Mouse (Mus musculus) kidney, adult 2 months (tissue): Measurements from ENCODE around the gene Gna15. TPM values are rescaled to one million over a fixed set of nuclear protein-coding genes. Genes with fewer than 3 reads are reported as not detected.

Source experiments
- DNase-seq: peaks from one replicate; pipeline ENCODE4 v3.0.0; 2021
- H3K27ac ChIP-seq: fragments of 200-500 bp; 2 replicates; pipeline ENCODE4 v1.5.1; 2012; ENCODE audit warnings: low read depth, low read length, control low read depth, inconsistent platforms; ENCODE audit not compliant: insufficient read depth
- H3K27me3 ChIP-seq: fragments of 200-500 bp; replicated peaks from 2 replicates; pipeline ENCODE4 v1.6.1; 2012; ENCODE audit warnings: mild to moderate bottlenecking, moderate library complexity, low read length, inconsistent platforms; ENCODE audit not compliant: control insufficient read depth, insufficient read depth
- H3K36me3 ChIP-seq: fragments of 200-500 bp; 2 replicates; pipeline ENCODE4 v1.6.1; 2012; ENCODE audit warnings: mild to moderate bottlenecking, moderate library complexity, low read length, inconsistent platforms; ENCODE audit not compliant: control insufficient read depth, insufficient read depth
- H3K4me1 ChIP-seq: fragments of 200-500 bp; 2 replicates; pipeline ENCODE4 v1.6.1; 2011; ENCODE audit warnings: low read length; ENCODE audit not compliant: control insufficient read depth, insufficient read depth
- H3K4me3 ChIP-seq: fragments of 200-500 bp; 2 replicates; pipeline ENCODE4 v1.5.1; 2011; ENCODE audit warnings: mild to moderate bottlenecking, low read depth, low read length, control low read depth; ENCODE audit not compliant: insufficient read depth
- CTCF ChIP-seq: fragments of 200-500 bp; conservative IDR thresholded peaks from 2 replicates; pipeline ENCODE4 v1.5.1; 2011; ENCODE audit warnings: low read depth, mild to moderate bottlenecking, control low read depth, low read length, moderate library complexity, mixed read lengths; ENCODE audit not compliant: insufficient read depth, insufficient read length
- POLR2A ChIP-seq: fragments of 200-500 bp; IDR thresholded peaks from one replicate; pipeline ENCODE4 v1.6.1; 2011; ENCODE audit warnings: low read depth, low read length, control low read depth
- WGBS: fragments of 180-500 bp; shearing (Covaris S2); methylation state at CpG from one replicate; pipeline ENCODE4 v1.1.7; 2018; 5-methylcytosine and 5-hydroxymethylcytosine counted together
- polyA plus RNA-seq: library from polyadenylated mRNA; depleted of rRNA; stranded (reverse); fragments of >200 nt; gene quantifications from 2 replicates; pipeline ENCODE4 v1.2.3, GENCODE M21; 2012; rRNA removed

Gene Gna15
- polyA plus RNA-seq, 1 experiment, result 2.1 TPM

GRCm38 (mm10) chr10:81459399-81459798 lies 64.6 kb downstream of the Gna15 start:
- H3K27ac ChIP-seq, result no peak overlapping the region
- DNase-seq, result no peak
- H3K4me3 ChIP-seq, result no peak overlapping the region
- 68% methylated on average over 21 of the region's 21 CpGs for WGBS
- no peaks in the 10 kb centered on the region for H3K27me3 ChIP-seq
- H3K36me3 ChIP-seq, result no peaks in the 10 kb centered on the region
- no peak for TF ChIP-seq POLR2A
- TF ChIP-seq CTCF, result no peak
- H3K4me1 ChIP-seq, result no peaks in the 10 kb centered on the region

GRCm38 (mm10) chr10:81458267-81458666 lies 65.8 kb downstream of the Gna15 start:
- DNase-seq, result no peak
- Histone ChIP-seq H3K4me3 (no peak overlapping the region), H3K36me3 (no peaks in the 10 kb centered on the region), H3K4me1 (no peaks in the 10 kb centered on the region), H3K27ac (no peak overlapping the region), H3K27me3 (no peaks in the 10 kb centered on the region)
- no peak for TF ChIP-seq CTCF
- TF ChIP-seq POLR2A, result no peak
- WGBS, result 82% methylated on average over 6 of the region's 6 CpGs

- H3K4me1 ChIP-seq, result no peaks in the 10 kb centered on the region
- no peaks in the 10 kb centered on the region for H3K27me3 ChIP-seq
- 88% methylated on average over 8 of the region's 8 CpGs for WGBS
- DNase-seq, result no peak
- no peak for TF ChIP-seq POLR2A
- no peak for TF ChIP-seq CTCF
- H3K36me3 ChIP-seq, result no peaks in the 10 kb centered on the region
- no peak overlapping the region for H3K27ac ChIP-seq
- no peak overlapping the region for H3K4me3 ChIP-seq
These were observed 66.4 kb downstream of the Gna15 start for GRCm38 (mm10) chr10:81457624-81458023.

GRCm38 (mm10) chr10:81456983-81457563 lies 67.0 kb downstream of the Gna15 start:
- no peaks in the 10 kb centered on the region for H3K36me3 ChIP-seq
- TF ChIP-seq CTCF (no peak), POLR2A (no peak)
- 43% methylated on average over 12 of the region's 12 CpGs for WGBS
- DNase-seq, result no peak
- no peak overlapping the region for H3K4me3 ChIP-seq
- H3K27me3 ChIP-seq, result no peaks in the 10 kb centered on the region
- no peak overlapping the region for H3K27ac ChIP-seq
- no peaks in the 10 kb centered on the region for H3K4me1 ChIP-seq

GRCm38 (mm10) chr10:81455181-81455895 lies 68.7 kb downstream of the Gna15 start, which contains the start of gene Nfic:
Gene Nfic, minus strand, starts transcription at chr10:81455635.
- no peak within 1 kb of the TSS for H3K27ac ChIP-seq
- H3K36me3 ChIP-seq, result no peaks in the 10 kb centered on the region
- WGBS, result 58% methylated on average over 28 of the region's 28 CpGs
- no peaks in the 10 kb centered on the region for H3K4me1 ChIP-seq
- H3K4me3 ChIP-seq, result no peak within 1 kb of the TSS
- H3K27me3 ChIP-seq, result no peaks in the 10 kb centered on the region
- TF ChIP-seq CTCF (no peak), POLR2A (no peak)
- no peak for DNase-seq

GRCm38 (mm10) chr10:81454106-81454505 lies 69.9 kb downstream of the Gna15 start:
- TF ChIP-seq POLR2A (no peak), CTCF (no peak)
- no peaks in the 10 kb centered on the region for H3K27me3 ChIP-seq
- no peak overlapping the region for H3K27ac ChIP-seq
- no peak overlapping the region for H3K4me3 ChIP-seq
- WGBS, result 81% methylated on average over 2 of the region's 2 CpGs
- no peaks in the 10 kb centered on the region for H3K4me1 ChIP-seq
- no peaks in the 10 kb centered on the region for H3K36me3 ChIP-seq
- DNase-seq, result no peak

GRCm38 (mm10) chr10:81452947-81453288 lies 71.1 kb downstream of the Gna15 start:
- TF ChIP-seq POLR2A, result no peak
- no peak for TF ChIP-seq CTCF
- WGBS, result 6% methylated on average over 14 of the region's 14 CpGs
- Histone ChIP-seq H3K27me3 (no peaks in the 10 kb centered on the region), H3K4me3 (no peak overlapping the region), H3K27ac (no peak overlapping the region), H3K36me3 (no peaks in the 10 kb centered on the region), H3K4me1 (no peaks in the 10 kb centered on the region)
- DNase-seq, result no peak

Other genes starting within 250 kb of the Gna15 start
- 13.2 and 19.0 TPM in 2 replicates for gene Tjp3, start 232.6 kb downstream of the Gna15 start, polyA plus RNA-seq
- gene Pip5k1c, start 231.3 kb downstream of the Gna15 start, polyA plus RNA-seq, result 70.7 and 76.3 TPM in 2 replicates
- 23.7 and 24.5 TPM in 2 replicates for gene Cactin, start 203.1 kb downstream of the Gna15 start, polyA plus RNA-seq
- 16.6 and 21.7 TPM in 2 replicates for gene Tbxa2r, start 195.5 kb downstream of the Gna15 start, polyA plus RNA-seq
- gene Gipc3, start 181.0 kb downstream of the Gna15 start, polyA plus RNA-seq, result 1.4 and 1.5 TPM in 2 replicates
- gene Hmg20b, start 173.7 kb downstream of the Gna15 start, polyA plus RNA-seq, result 66.4 and 82.1 TPM in 2 replicates
- 23.4 and 28.1 TPM in 2 replicates for gene Mfsd12, start 166.7 kb downstream of the Gna15 start, polyA plus RNA-seq
- 0.16 and 0.61 TPM in 2 replicates for gene 4930404N11Rik, start 158.4 kb downstream of the Gna15 start, polyA plus RNA-seq
- 41.1 and 49.8 TPM in 2 replicates for gene Fzr1, start 145.7 kb downstream of the Gna15 start, polyA plus RNA-seq
- gene Dohh, start 139.8 kb downstream of the Gna15 start, polyA plus RNA-seq, result 60.6 and 79.8 TPM in 2 replicates
- 2.1 and 2.3 TPM in 2 replicates for gene Gm48551, start 139.8 kb downstream of the Gna15 start, polyA plus RNA-seq
- 1.0 and 2.8 TPM in 2 replicates for gene Gm48552, start 135.2 kb downstream of the Gna15 start, polyA plus RNA-seq
- gene Smim24, start 131.2 kb downstream of the Gna15 start, polyA plus RNA-seq, result 693 and 694 TPM in 2 replicates
- 64.7 and 82.5 TPM in 2 replicates for gene Nfic, start 68.6 kb downstream of the Gna15 start, polyA plus RNA-seq
- gene Celf5, start 41.5 kb downstream of the Gna15 start, polyA plus RNA-seq, result 0.18 and 0.27 TPM in 2 replicates
- gene Ncln, start 27.8 kb downstream of the Gna15 start, polyA plus RNA-seq, result 148 and 190 TPM in 2 replicates
- gene S1pr4, start 24.1 kb downstream of the Gna15 start, polyA plus RNA-seq, result 2.3 and 4.9 TPM in 2 replicates
- 93.0 and 107 TPM in 2 replicates for gene Gna11, start 21.0 kb upstream of the Gna15 start, polyA plus RNA-seq
- 2,250 and 2,535 TPM in 2 replicates for gene Aes, start 35.3 kb upstream of the Gna15 start, polyA plus RNA-seq
- 63.7 and 93.5 TPM in 2 replicates for gene Tle2, start 50.3 kb upstream of the Gna15 start, polyA plus RNA-seq
- 3.9 and 4.3 TPM in 2 replicates for gene Tle6, start 76.8 kb upstream of the Gna15 start, polyA plus RNA-seq
- gene BC025920, start 82.0 kb upstream of the Gna15 start, polyA plus RNA-seq, result 1.0 and 1.1 TPM in 2 replicates
- gene Sirt6, start 103.6 kb upstream of the Gna15 start, polyA plus RNA-seq, result 16.3 and 19.7 TPM in 2 replicates
- gene Ankrd24, start 104.3 kb upstream of the Gna15 start, polyA plus RNA-seq, result 67.1 and 81.0 TPM in 2 replicates
- gene Gm10778, start 124.8 kb upstream of the Gna15 start, polyA plus RNA-seq, result 0.45 and 0.56 TPM in 2 replicates
- gene Zfp433, start 180.6 kb upstream of the Gna15 start, polyA plus RNA-seq, result 0.67 and 0.80 TPM in 2 replicates
- gene Gm3055, start 246.9 kb upstream of the Gna15 start, polyA plus RNA-seq, result 0.58 and 0.97 TPM in 2 replicates